Mouse (Mus musculus): ENCODE data around the gene Arsg. TPM values are rescaled to one million over a fixed set of nuclear protein-coding genes. Genes with fewer than 3 reads are reported as not detected.

Arsg gene
- polyA plus RNA-seq, 1 experiment from 2014 or later = 9.9 TPM

DNA sequence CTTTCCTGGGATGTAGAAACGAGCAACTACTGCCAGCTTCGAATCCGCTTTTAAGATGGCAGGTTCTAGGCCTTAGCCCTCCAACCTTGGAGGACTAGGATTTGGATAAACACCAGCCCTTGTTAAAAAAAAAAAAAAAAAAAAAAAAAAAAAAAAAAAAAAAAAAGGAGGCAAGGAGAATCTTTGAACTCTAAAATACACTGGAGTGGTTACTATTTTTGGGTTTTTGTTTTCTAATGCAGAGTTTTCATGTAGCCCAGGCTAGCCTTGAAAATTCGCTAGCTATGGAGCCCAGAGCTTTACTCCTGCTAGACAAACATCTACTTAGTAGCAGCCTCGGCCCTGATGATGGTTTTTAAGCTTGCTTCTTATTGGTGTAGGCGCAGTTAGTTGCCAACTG is 134.4 kb downstream of the Arsg start:
- Histone ChIP-seq H3K36me3 (ENCODE audit: insufficient read depth, low read length) (peaks cover 10% of the 10 kb centered on the region; the same call in 1 of the 2 replicates), H3K27ac (no peak overlapping the region), H3K9ac (ENCODE audit: low read depth, low read length) (no peak overlapping the region), H3K4me1 (replicated peaks; ENCODE audit: insufficient read depth, low read length) (peaks cover 8% of the 10 kb centered on the region; the same call in 1 of the 2 replicates), H3K4me2 (ENCODE audit: low read length) (no peak overlapping the region), H3K9me3 (replicated peaks; ENCODE audit: low read length) (no peaks in the 10 kb centered on the region), H3K27me3 (ENCODE audit: insufficient read depth, low read length) (no peaks in the 10 kb centered on the region), H3K4me3 (replicated peaks; ENCODE audit: low read depth, low read length) (no peak overlapping the region)
- DNase-seq (ENCODE audit: low spot score) (no peak), ATAC-seq (replicated peaks; ENCODE audit: low FRiP score, low read depth) (no peak)
- TF ChIP-seq CTCF (IDR thresholded peaks at IDR 0.05; ENCODE audit: low read depth) = no peak
- WGBS = 89% methylated on average over 6 of the region's 6 CpGs

GRCm38 (mm10) chr11:109608976-109609625 is 135.9 kb downstream of the Arsg start:
- Histone ChIP-seq H3K9me3 (replicated peaks; ENCODE audit: low read length) (no peaks in the 10 kb centered on the region), H3K4me2 (ENCODE audit: low read length) (peak overlapping the region; percentile 68; the same call in 1 of the 2 replicates), H3K4me1 (replicated peaks; ENCODE audit: insufficient read depth, low read length) (peaks cover 8% of the 10 kb centered on the region; the same call in 1 of the 2 replicates), H3K36me3 (ENCODE audit: insufficient read depth, low read length) (no peaks in the 10 kb centered on the region), H3K27ac (no peak overlapping the region), H3K4me3 (replicated peaks; ENCODE audit: low read depth, low read length) (no peak overlapping the region), H3K27me3 (ENCODE audit: insufficient read depth, low read length) (no peaks in the 10 kb centered on the region), H3K9ac (ENCODE audit: low read depth, low read length) (no peak overlapping the region)
- WGBS = 33% methylated on average over 6 of the region's 6 CpGs
- TF ChIP-seq CTCF (IDR thresholded peaks at IDR 0.05; ENCODE audit: low read depth) = no peak
- ATAC-seq (replicated peaks; ENCODE audit: low FRiP score, low read depth) = no peak
- peak; percentile 38 for DNase-seq (ENCODE audit: low spot score)

- Histone ChIP-seq H3K4me3 (replicated peaks; ENCODE audit: low read depth, low read length) (peak overlapping the region; percentile 65), H3K27ac (peak overlapping the region; percentile 89), H3K9me3 (replicated peaks; ENCODE audit: low read length) (no peaks in the 10 kb centered on the region), H3K4me2 (ENCODE audit: low read length) (peak overlapping the region; percentile 68), H3K36me3 (ENCODE audit: insufficient read depth, low read length) (no peaks in the 10 kb centered on the region), H3K9ac (ENCODE audit: low read depth, low read length) (peak overlapping the region; percentile 78), H3K27me3 (ENCODE audit: insufficient read depth, low read length) (no peaks in the 10 kb centered on the region), H3K4me1 (replicated peaks; ENCODE audit: insufficient read depth, low read length) (peaks cover 8% of the 10 kb centered on the region; the same call in 1 of the 2 replicates)
- no peak for TF ChIP-seq CTCF (IDR thresholded peaks at IDR 0.05; ENCODE audit: low read depth)
- DNase-seq (ENCODE audit: low spot score) = peak; percentile 36
- no peak for ATAC-seq (replicated peaks; ENCODE audit: low FRiP score, low read depth)
- WGBS = 18% methylated on average over 9 of the region's 9 CpGs
These were observed 137.0 kb downstream of the Arsg start for GRCm38 (mm10) chr11:109610046-109610794.

GRCm38 (mm10) chr11:109610795-109611302 is 137.7 kb downstream of the Arsg start:
- Histone ChIP-seq H3K4me1 (replicated peaks; ENCODE audit: insufficient read depth, low read length) (peaks cover 8% of the 10 kb centered on the region; the same call in 1 of the 2 replicates), H3K4me3 (replicated peaks; ENCODE audit: low read depth, low read length) (peak overlapping the region; percentile 65), H3K27ac (peak overlapping the region; percentile 89), H3K9ac (ENCODE audit: low read depth, low read length) (peak overlapping the region; percentile 78), H3K36me3 (ENCODE audit: insufficient read depth, low read length) (no peaks in the 10 kb centered on the region), H3K4me2 (ENCODE audit: low read length) (peak overlapping the region; percentile 68), H3K9me3 (replicated peaks; ENCODE audit: low read length) (no peaks in the 10 kb centered on the region), H3K27me3 (ENCODE audit: insufficient read depth, low read length) (no peaks in the 10 kb centered on the region)
- under 1% methylated on average over 26 of the region's 26 CpGs for WGBS
- ATAC-seq (replicated peaks; ENCODE audit: low FRiP score, low read depth) (no peak; the same call in 1 of the 2 replicates), DNase-seq (ENCODE audit: low spot score) (peak; percentile 71)
- TF ChIP-seq CTCF (IDR thresholded peaks at IDR 0.05; ENCODE audit: low read depth) = peak; percentile 44

GRCm38 (mm10) chr11:109611303-109612149 is 138.4 kb downstream of the Arsg start, which contains the start of gene Wipi1:
Gene Wipi1, minus strand, starts transcription at chr11:109611967.
- Histone ChIP-seq H3K36me3 (ENCODE audit: insufficient read depth, low read length) (no peaks in the 10 kb centered on the region), H3K27me3 (ENCODE audit: insufficient read depth, low read length) (no peaks in the 10 kb centered on the region), H3K4me3 (replicated peaks; ENCODE audit: low read depth, low read length) (peak within 1 kb of the TSS; percentile 65), H3K9ac (ENCODE audit: low read depth, low read length) (peak within 1 kb of the TSS; percentile 78), H3K9me3 (replicated peaks; ENCODE audit: low read length) (no peaks in the 10 kb centered on the region), H3K4me2 (ENCODE audit: low read length) (peak within 1 kb of the TSS; percentile 68), H3K27ac (peak within 1 kb of the TSS; percentile 89), H3K4me1 (replicated peaks; ENCODE audit: insufficient read depth, low read length) (peaks cover 8% of the 10 kb centered on the region)
- DNase-seq (ENCODE audit: low spot score) = peak; percentile 100
- ATAC-seq (replicated peaks; ENCODE audit: low FRiP score, low read depth) = peak; percentile 97
- no peak for TF ChIP-seq CTCF (IDR thresholded peaks at IDR 0.05; ENCODE audit: low read depth)
- under 1% methylated on average over 57 of the region's 58 CpGs for WGBS
